Mouse (Mus musculus) brain, adult 2 months (tissue): ENCODE results near the gene Ostf1.

ENCODE experiments used
- DNase-seq: peaks from one replicate; pipeline ENCODE4 v3.0.0; 2011; ENCODE audit warnings: low read depth, low spot score

Ostf1 gene

DNA sequence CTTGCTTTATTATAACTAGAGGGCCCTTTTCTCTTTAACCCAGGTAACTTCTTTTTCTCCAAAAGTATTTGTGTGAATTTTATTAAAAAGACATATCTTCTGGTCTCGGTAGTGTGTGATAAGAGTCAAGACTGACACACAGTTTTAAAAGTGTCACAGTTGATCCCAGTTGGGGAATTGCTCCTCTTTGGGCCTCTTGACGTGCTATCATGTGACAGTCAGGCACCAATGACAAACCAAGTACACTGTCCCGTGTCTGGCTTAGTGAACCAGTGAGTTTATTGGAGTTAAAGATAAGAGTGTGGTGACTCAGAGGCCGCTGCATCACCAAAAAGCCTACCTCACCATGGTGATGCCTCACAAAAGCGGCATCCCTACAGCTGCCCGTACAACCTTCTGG is 12.5 kb upstream of the Ostf1 start:
- no peak for DNase-seq

GRCm38 (mm10) chr19:18643411-18643810 is 11.8 kb upstream of the Ostf1 start:
- DNase-seq, result no peak

DNA sequence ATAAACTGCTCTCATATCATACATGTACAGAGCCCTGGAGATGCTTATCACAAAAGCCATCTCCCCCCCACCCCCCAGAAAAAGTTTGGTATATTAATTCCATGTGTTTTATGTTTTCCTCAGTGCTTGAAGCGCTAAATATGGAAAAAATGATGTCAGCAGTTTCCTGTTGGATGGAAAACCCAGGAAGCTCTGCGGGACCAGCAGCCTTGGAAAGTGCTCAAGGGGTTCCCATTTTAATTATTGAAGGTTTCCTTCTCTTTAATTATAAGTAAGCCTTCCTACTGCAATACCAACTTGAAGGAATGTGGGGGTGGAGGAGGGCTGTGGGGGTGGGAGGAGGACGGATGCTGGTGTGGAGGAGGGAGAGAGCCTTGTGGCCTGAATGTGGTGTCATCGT is 9.4 kb upstream of the Ostf1 start:
- no peak for DNase-seq

GRCm38 (mm10) chr19:18639552-18639951 is 7.9 kb upstream of the Ostf1 start:
- peak; percentile 35 for DNase-seq

- DNase-seq, result no peak
Measured at GRCm38 (mm10) chr19:18638949-18639348, 7.3 kb upstream of the Ostf1 start.

GRCm38 (mm10) chr19:18637954-18638353 is 6.3 kb upstream of the Ostf1 start:
- DNase-seq, result no peak

DNA sequence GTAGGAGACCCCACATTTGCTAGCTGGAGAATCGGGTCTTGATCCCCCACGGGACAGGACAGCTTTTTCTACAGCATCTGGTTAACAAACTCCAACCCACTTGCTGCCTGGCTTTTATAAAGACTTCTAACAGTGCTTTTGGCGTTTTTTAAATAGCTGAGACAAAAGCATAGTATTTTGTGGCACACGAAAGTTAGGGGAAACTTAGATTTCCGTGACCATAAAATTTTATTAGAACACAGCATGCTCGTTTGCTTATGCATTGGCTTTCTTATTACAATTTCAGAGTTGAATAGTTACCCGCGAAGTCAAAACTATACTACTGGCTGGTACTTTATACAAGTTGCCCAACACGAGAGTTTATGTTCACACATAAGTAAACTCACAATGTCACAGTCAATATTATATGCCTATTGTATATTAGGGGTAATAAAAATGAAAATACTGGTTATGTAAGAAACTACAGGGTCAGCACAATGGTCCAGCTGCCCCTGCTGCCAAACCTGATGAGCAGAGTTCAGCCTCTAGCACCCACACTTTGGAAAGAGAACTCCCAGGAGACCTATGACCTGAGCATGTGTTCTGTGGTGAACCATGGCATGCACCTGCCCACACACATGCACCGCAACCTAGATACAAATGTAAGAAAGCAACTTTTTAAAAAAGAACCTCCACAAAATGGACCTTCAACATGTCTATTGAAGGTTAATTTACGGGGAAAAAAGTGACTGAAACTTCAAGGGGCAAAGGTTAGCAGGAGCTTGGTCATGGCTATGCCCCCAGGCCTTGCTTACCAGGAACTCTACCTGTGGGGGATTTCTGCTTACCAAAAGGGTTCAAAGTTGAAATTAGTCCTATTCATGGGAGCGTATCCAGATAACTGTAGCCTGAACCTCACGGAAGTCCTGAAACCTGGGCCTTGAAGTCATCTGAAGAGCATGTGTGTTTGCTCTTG is 885 bp upstream of the Ostf1 start:
- DNase-seq, result no peak

DNA sequence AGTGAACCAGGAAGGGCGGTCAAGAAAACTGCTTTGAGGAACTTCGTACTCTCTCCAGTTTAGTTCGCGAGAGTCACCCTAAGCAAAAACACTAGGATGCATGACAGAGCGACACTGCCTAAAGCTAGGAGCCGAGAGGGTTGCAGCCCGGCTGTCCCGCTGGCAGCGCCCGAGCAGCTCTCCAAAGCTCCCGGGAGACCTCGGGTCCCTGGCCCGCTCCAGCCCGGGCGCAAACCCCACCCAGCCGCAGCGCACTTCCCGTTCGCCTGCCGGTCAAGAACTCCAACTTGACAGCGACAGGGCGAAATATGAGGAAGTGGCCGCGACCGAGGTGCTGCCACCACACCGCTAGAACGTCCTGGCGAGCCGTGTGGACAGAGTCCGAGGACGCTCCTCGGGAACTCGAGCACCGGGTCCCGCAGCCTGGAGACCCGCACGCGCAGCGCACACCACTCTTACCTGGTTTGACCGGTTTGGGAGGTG is 421 bp downstream of the Ostf1 start:
- DNase-seq, result no peak

- DNase-seq, result no peak
Measured at GRCm38 (mm10) chr19:18630221-18631119, 1.2 kb downstream of the Ostf1 start.

GRCm38 (mm10) chr19:18629589-18629988 is 2.0 kb downstream of the Ostf1 start:
- DNase-seq, result no peak

- no peak for DNase-seq
Measured at GRCm38 (mm10) chr19:18623894-18624293, 7.7 kb downstream of the Ostf1 start.

DNA sequence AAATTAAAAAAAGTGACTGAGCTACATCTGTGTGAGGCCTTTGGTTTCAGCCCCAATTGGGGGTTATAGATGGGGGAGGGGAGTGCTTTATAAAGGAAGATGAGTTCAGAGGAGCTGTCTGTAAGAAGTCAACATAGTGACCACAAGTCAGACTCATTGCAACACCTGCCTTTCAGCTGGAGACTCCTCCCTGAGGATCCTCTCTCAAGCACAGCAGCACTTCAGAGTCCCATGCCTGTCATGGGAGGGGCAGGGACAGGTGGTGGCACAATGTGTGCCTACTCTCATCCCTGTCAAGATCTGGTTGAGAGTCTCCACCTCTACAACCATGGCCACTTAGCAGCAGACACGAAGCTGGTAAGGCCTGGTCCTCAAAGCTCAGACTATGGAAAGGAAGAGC is 11.9 kb downstream of the Ostf1 start:
- no peak for DNase-seq

- DNase-seq, result no peak
Measured at GRCm38 (mm10) chr19:18619060-18619459, 12.6 kb downstream of the Ostf1 start.

DNA sequence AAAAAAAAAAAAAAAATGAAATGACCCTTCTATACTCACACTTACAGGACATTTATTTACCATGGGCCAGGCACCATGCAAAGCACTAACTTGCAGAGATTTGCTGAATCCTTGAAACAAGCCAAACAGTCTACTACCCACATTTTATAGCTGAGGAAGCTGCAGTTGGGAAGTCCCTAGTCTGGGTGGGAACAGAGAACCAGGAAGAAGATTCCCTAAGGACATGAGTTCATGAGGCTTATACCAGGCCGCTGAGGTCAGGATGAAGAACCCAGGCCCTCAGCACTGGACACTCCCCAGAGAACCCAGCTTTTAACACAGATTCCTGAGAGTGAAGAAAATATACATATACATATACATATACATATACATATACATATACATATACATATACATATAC is 14.1 kb downstream of the Ostf1 start:
- no peak for DNase-seq

DNA sequence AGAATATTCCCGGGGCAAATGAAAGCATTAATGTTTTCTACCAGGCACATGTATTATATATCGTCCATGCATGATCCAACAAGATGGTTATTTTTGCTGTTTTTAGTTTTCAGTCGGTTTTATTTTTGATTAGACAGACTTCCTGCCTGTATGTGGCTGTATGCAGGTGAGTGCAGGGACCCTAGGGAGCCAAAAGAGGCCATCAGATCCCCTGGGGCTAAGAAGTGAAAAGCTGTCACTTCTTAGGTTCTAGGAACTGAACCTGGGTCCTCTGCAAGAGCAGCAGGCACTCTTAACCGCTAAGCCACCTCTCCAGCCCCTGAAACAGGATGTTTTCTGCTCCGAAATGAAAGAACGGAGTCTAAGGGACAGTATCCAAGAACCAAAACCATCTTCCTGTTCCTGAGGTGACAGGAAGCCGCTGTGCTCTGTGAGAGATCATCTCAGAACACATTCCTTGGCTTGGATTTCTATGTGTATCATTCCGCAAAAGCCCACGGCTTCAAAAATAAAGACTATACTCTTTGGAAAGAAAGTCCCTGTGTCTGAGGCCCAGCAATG is 15.9 kb downstream of the Ostf1 start:
- DNase-seq, result no peak

DNA sequence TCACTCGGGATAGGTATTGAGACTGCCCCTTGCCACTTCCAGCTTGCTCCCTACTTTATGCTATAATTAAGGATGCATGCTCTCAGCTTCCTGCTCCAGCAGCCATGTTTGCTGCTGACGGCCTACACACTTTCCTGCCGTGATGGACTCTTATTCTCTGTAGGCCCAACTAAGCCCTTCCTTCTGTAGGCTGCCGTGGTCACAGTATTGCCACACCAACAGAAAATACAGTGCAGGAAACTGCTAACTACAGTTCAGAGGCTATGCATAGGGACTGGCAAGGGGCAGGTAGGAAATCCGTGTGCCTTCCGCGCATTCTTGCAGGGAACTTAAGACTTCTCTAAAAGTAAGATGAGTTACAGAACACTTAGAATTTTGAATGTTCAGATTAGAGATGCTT is 17.3 kb downstream of the Ostf1 start:
- DNase-seq, result no peak

DNA sequence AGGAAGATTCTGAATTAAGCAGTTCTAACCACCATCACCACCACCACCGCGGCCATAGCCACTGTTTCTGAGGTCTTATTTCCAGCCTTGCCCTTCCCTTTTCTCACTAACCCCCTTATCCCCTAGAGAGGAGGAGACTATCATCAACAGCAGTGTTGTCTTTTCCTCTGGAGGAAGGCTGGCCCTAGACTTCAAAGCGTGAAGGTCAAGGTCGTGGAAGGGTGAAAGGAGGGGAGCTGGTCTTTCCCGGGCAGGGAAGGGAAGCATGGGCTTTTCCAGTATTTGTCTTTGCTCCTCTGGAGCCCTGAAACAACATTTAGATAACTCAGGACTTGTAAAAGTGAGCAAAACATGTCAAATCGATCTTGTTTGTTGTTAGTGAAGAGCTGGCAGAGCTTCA is 22.6 kb downstream of the Ostf1 start:
- no peak for DNase-seq

GRCm38 (mm10) chr19:18607907-18608306 is 23.7 kb downstream of the Ostf1 start:
- no peak for DNase-seq

DNA sequence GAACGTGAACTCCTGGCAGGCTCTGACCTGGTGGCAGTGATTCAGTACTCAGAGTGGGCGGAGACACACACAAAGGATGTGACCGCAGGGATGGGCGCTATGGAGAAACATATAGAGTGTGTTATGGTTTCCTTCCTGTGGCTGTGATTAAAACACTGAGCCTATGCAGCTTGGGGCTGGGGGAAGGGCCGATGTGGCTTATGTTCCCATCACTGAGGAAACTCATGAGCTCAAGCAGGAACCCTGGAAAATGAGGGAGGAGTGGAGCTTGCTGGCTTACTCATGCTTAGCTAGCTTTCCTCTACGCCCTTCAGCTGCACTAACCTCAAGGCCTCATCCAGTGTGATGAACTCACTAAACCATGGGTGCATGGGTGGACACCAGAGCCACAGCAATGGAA is 28.6 kb downstream of the Ostf1 start:
- DNase-seq, result no peak

DNA sequence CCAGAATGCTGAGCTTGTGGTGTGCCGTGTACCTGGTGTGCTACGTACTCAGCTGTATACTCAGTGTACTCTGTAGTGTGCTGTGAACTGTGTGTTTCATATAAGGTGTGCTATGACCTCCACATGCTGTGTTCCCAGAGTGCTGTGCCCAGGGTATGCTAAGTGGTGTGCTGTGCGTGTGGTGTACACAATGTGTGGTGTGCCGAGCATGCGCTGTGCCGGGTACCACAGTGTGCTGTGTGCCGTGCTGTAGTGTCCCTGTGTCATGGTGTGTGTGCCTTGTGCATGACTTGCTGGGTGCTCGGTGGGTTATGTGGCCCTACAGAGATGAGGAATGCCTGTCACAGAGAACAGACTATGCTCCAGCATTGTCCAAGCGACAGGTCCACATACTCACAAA is 31.0 kb downstream of the Ostf1 start:
- DNase-seq, result no peak

- no peak for DNase-seq
Measured at GRCm38 (mm10) chr19:18599650-18600049, 32.0 kb downstream of the Ostf1 start.

DNA sequence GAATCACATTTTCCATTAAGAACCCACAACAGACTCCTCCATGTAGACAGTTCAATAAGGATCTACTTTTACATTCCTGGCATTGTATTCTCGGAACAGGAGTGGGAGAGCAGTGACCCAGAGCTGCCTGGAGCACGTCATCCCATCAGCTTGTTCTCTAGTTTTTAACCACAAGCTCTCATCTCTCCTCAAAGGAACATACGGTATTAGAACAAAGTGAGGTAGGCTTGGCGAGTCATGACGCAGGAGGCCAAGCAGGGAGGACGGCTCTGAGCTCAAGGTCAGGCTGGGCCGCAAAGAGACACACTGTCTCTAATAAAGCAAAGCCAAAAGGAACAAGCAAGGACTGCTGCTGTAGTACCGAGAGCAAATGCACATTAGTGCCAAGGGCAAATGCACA is 32.6 kb downstream of the Ostf1 start:
- no peak for DNase-seq
